Mouse (Mus musculus) frontal cortex, postnatal 14 days (tissue): ENCODE results near the gene Atg4d.
A peak's percentile ranks its signal among the peaks of the same experiment; 100 is the strongest.
"Not testable (repeated sequence)": the region's sequence is repeated elsewhere in the genome, so short reads cannot be mapped to it uniquely, and the experiment has no call there.

Experiments
- DNase-seq, 2 experiments: peaks; one replicate each; pipeline ENCODE4 v3.0.0; 2022; ENCODE audit warnings: low spot score in 2 of 2

The Atg4d gene

DNA sequence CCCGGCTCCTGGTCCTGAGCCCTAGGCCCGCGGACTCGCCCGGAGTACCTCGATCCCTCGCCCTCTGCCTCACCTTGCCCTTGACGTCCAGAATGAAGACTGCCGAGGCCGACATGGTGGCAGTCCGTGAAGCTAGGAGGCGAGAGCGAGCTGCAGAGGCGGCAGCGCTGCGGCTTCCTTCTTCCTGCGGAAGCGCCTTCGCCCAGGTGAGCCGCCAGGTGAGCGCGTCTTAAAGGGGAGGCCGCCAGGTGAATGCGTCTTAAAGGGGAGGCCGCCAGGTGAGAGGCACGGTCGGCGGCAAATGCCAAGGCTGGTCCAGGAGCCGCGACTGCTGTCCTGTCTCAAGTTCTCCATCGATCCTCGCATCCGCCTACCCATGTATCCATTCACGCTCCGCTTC lies 47.0 kb downstream of the Atg4d start, which contains the start of gene Ap1m2:
Gene Ap1m2, minus strand, starts transcription at position 204 of the 400 bp plus-strand sequence.
- no peak for DNase-seq

DNA sequence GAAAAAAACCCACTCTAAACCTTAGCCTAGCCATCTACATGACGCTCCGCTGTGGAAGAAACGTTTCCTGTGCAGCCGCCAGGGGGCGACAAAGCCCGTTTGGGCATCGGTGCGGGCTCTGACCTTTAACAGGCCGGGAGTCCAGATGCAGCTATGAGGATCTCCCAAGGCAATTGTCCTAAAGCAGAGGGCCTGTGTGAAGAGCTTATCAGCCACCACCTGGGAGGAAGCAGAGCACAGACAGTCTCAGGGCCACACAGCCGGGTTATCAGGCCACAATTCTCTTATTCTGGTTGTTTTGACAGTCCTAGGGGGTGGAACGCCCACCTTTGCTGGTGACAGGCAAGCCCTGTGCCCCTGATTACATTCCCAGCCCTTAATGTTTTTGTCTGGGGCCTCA lies 48.3 kb downstream of the Atg4d start:
- peak in 1 of 2 experiments; percentile 72 for DNase-seq

DNA sequence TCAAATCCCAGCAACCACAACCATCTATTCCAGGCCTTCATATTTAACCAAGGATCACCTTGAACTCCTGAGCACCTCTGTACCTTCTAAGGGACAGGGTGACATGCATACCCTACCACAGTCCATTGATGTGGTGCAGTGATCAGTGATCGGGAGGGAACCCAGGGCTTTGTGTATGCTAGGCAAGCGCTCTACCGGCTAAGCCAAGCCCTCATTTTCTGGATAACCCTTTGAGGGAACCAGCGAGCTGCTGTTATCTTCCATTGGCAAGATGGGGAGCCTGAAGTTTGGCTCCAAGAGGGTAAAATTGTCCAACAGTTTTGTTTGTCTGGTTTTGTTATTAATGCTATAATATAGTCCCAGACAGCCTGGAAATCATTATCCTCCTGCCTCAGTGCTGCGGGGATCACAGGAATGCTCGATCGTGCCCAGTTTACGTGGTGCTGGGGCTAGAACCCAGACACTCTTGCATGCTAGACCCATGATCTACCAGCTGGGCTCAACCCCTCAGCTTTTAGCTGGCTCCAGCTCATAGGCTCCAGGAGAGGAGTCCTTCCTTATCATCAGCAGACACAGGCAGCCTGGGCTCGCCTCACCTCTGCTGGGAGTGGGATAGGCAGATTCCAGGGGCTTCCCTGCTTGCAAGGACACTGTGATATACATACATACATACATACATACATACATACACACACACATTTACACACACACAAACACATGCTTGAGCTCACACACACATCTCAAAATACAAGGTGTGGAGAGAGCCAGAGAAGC lies 49.5 kb downstream of the Atg4d start:
- DNase-seq = no peak

DNA sequence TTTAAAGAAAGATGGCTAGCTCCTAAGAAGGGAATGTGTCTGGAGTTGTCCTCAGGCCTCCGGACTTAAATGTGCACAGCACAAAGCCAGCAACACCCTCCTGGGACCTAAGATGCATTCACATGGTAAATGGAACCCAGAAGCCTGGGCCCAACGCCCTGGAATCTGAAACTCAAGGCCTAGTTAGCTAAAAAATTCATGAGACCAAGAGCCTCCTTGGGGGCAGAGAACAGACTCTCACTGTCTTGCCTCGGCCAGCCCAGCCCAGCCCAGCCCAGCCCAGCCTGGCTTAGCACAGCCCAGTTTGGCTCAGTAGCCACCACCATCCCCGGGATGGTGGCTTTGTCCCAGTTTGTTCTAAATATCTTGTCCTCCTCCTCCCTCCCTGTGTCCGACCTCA lies 50.3 kb downstream of the Atg4d start:
- no peak for DNase-seq

DNA sequence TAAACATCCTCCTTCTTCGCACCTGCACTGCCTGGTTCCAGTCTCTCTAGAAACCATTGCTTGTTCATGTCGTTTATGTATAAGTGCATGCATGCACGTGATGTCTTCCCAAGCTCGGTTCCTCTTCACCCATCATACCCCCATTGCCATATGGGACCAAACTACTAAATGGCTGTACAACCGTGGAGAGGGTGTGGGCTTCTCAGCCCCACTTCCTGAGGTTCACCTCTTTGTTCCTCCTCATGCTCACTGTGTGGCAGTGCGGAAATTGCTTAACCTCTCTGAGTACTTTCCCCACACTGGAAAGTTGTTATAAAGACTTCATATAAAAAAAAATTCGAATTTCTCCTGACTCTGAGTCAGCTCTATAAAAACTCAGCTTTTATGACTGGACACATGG lies 51.6 kb downstream of the Atg4d start:
- no peak for DNase-seq

DNA sequence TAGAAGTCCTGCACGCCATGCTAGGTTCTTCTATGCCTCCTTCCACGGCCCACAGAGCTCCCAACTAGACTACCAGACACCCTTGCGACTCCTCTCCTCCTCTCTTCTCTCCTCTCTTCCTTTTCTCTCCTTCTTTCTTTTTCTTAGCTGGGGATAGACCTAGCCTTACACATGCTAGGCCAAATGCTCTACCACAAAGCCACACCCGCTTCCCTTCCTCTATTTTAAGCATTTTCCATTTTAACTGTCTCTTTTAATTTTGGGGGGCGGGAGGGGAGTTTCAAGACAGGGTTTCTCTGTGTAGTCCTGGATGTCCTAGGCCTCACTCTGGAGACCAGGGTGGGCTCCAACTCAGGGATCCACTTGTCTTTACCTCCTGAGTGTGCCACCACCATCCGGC lies 53.7 kb downstream of the Atg4d start:
- DNase-seq = no peak

DNA sequence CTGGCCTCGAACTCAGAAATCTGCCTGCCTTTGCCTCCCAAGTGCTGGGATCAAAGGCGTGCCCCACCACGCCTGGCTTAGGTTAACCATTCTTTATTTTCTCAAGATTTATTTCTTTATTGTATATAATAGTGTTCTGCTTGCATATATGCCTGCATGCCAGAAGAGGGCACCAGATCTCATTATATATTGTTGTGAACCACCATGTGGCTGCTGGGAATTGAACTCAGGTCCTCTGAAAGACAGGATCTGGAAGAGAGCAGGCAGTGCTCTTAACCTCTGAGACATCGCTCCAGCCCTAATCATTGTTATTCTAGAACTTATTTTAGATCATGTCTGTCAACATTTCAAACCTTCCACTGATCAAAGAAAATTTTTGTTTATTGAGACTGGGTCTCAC lies 54.4 kb downstream of the Atg4d start:
- no peak for DNase-seq

DNA sequence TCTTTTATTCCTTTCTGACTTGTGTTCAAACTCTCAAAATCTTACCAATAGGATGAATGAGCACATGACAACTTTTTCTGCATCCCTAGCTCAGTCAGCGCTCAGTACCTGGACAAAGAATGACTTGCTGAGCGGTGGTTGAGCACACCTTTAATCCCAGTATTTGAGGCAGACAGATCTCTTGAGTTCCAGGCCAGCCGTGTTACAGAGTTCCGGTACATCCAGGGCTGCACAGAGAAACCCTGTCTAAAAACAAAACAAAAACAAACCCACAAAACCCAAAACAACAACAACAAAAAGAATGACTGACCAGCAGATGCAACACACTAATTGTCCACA lies 55.2 kb downstream of the Atg4d start:
- DNase-seq = no peak

DNA sequence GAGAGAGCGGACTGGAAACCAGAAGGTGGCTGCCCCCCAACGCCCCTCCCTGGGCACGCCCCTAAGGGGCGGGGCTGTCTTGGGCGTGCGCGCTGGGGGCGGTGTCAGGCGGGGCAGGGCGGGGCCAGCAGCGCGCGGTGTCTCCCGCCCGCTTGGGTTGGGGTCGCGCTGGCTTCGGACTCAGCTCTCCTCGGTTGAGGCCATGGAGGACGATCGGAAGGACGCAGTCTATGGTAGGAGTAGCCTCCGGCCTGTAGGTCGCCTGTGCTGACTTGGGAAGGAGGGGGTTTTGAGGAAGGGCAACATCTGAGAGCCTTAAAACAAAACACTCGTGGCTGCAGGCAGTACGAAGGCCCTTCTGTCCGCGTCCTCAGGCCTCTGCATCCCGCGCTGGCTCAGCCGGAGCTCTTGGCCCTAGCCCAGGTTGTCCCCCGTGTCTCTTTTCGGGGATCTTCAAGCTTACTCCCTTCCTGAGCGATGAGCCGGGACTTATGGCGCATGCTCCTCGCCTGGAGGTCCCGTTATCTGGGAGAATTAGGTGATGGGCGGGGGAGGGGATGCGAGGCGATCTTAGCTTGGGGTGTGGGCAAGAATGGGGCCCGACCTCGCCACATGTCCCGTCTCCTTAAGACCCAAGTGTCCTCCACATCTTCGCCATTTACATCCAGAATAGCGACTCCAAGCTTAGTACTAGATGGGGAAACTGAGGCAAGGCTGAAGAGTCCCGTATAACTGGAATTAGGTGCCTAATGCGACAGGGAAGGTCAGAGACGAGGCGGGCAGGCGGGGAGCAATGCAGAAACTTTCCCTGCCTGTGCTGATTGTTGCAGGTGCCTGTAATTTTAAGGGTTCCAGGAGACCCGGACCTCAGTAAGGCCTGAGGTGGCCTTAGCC lies 55.8 kb downstream of the Atg4d start, which contains the start of gene Slc44a2:
Gene Slc44a2, plus strand, starts transcription at position 80 of the 894 bp plus-strand sequence.
- peak; percentile 27 to 66 for DNase-seq

DNA sequence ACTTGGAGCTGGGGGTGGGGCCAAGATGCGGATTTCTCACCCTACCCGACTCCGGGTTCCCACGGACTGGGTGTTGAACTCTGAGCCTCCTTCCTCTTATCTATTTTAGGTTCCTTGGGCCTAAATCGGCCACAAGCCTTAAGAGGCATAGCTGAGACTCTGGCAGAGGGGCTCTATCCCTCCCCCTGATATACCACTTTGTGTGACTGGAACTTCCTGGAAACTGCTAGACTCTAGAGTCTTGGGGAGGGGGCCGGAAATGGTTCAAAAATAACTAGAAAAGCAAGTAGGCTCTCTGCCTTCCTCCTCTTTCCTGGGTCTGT lies 56.4 kb downstream of the Atg4d start:
- DNase-seq = no peak

DNA sequence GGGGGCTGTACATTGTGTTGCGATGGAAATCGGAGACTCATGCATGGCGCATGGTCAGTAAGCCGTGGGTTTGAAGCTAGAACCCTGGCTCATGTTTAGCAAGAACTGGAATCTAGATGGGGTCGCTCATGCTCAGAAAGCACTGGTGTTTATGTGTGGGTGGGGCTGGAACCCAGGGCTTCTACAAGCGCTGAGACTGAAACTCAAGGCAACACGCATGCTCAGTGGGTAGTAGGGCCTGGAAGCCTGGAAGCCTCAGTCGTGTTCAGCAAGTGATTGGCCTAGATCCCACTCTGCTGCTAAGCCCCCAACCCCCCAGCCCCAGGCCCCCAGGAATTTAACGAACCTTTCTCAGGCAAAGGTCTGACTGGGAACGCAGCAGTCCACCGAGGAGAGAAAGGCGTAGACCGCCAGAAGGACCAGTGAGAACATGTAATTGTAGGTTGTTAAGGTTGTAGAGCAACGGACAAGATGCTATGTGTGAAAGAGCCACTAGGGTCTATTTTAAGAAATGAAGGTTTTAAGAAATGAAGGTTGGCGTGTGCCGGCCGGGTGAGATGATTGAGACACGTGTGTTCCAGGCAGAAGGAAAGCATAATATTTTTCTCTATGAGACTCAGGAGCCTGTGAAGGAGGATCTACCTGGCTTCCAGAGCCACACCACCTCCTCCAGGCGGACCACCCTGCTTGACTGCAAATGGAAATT lies 57.3 kb downstream of the Atg4d start:
- no peak for DNase-seq

DNA sequence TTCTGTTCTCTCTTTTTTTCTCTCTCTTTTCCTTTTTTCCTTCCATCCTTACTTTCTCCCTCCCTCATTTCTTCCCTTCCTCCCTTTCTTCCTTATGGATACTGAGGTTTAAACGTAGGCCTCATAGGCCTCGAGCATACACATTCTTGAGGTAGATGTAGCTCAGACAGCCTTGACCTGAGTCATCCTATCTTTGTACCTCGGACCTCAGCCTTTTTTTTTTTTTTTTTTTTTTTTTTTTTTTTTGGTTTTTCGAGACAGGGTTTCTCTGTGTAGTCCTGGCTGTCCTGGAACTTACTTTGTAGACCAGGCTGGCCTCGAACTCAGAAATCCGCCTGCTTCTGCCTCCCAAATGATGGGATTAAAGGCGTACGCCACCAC lies 57.8 kb downstream of the Atg4d start:
- DNase-seq = not testable (repeated sequence)

DNA sequence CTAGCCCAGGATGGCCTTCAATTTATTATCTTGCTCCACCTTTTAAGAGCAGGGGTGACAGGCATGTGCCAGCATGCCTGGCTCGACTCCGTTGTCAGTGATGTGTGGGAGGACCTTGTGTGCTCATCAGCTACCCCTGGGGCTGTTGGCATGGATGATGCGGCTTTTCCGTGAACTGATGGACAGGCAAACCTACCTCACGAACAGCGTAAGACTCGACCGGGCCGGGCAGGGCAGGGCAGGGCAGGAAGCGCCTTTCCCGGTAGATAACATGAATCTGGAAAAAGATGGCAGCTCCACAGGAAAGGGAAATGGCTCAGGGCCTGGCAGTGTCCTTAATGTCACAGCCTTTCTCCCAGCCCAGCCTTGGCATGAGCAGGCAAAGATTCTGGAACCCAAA lies 59.2 kb downstream of the Atg4d start:
- DNase-seq = no peak
